Mouse (Mus musculus) cortical plate, adult 2 months (tissue): ENCODE results near the gene A630001G21Rik. TPM values are rescaled to one million over a fixed set of nuclear protein-coding genes. Genes with fewer than 3 reads are reported as not detected.

Experiments used
- H3K27ac ChIP-seq: fragments of 200-500 bp; 2 replicates; pipeline ENCODE4 v1.5.1; 2012; ENCODE audit warnings: low read length, control low read depth, inconsistent platforms; ENCODE audit not compliant: insufficient read depth
- H3K4me1 ChIP-seq: fragments of 200-500 bp; 2 replicates; pipeline ENCODE4 v1.6.1; 2011; ENCODE audit warnings: low read length; ENCODE audit not compliant: control insufficient read depth, insufficient read depth
- H3K4me3 ChIP-seq: fragments of 200-500 bp; 2 replicates; pipeline ENCODE4 v1.5.1; 2011; ENCODE audit warnings: mild to moderate bottlenecking, low read length, control low read depth; ENCODE audit not compliant: insufficient read depth
- CTCF ChIP-seq: fragments of 200-500 bp; IDR thresholded peaks from 2 replicates; pipeline ENCODE4 v1.5.1; 2011; ENCODE audit warnings: mild to moderate bottlenecking, control low read depth, low read length; ENCODE audit not compliant: insufficient read depth; ENCODE audit errors: extremely low read depth
- POLR2A ChIP-seq: fragments of 200-500 bp; IDR thresholded peaks from 2 replicates; pipeline ENCODE4 v1.6.1; 2011; ENCODE audit warnings: mild to moderate bottlenecking, low read length, control low read depth; ENCODE audit not compliant: insufficient read depth; ENCODE audit errors: extremely low read depth
- polyA plus RNA-seq: library from polyadenylated mRNA; depleted of rRNA; stranded (reverse); fragments of >200 nt; gene quantifications from 2 replicates; pipeline ENCODE4 v1.2.3, GENCODE M21; 2012

Gene A630001G21Rik
- polyA plus RNA-seq, 1 experiment = 0.94 TPM

DNA sequence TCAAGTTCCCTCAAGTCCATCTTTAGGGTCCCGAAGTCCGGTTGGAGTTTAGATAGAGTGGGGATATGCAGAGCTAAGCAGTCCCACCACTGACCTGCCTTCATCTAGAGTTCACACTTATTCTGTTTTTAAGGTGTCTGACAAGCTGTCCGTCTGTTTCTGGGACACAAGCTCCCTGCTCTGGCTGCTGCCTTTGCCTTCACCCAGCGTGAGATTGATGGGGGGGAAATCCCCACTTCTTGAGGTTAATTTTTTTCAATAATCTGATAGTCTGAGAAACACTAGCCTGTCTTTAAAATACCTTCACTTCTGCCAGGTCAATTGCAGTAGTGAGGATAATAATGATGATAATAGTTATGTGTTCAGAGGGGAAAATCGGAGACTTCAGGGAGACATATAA, 36.1 kb downstream of the A630001G21Rik start:
- Histone ChIP-seq H3K27ac (no peak overlapping the region), H3K4me3 (no peak overlapping the region), H3K4me1 (no peaks in the 10 kb centered on the region)
- TF ChIP-seq CTCF (no peak), POLR2A (no peak)

DNA sequence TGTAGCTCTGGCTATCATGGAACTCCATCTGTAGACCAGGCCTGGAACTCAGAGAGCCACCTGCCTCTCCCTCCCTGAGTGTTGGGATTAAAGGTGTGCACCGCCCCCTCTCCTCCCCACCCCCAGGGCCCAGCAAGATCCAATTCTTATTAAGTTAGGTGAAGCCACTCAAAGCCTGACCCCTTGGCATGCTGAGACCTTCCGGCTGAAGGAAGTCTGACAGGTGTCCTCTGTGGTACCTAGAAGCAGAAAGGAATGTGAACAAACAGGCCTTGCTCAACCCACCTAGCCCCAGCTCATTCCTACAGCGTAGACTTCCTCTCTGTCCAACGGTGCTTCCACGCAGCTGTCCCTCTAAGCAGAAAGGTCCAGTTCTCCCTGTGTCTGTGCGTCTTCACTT, 37.5 kb downstream of the A630001G21Rik start:
- no peak overlapping the region for H3K4me3 ChIP-seq
- TF ChIP-seq CTCF = no peak
- TF ChIP-seq POLR2A = no peak

DNA sequence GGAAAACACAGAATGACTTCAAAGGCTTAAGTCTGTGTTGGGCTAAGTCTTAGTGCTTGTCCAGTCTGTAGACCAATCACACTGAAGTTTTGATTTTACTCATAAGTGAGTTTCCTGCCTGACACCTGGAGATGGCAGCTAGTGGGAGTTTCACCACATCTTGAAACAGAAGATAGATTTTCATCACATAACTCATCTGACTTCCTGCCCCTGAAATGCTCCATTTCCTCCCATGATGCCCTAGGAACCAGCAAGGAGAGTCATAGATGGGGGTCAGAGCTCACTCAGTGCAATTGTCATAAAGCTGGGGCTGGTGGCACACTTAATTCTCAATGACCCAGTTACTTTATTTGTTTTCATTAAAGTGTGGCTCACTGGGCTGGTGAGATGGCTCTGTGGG, 38.6 kb downstream of the A630001G21Rik start:
- Histone ChIP-seq H3K27ac (no peak overlapping the region), H3K4me1 (no peaks in the 10 kb centered on the region), H3K4me3 (no peak overlapping the region)
- TF ChIP-seq CTCF (no peak), POLR2A (no peak)

More for the DNA sequence above, 37.5 kb downstream of the A630001G21Rik start:
- no peaks in the 10 kb centered on the region for H3K4me1 ChIP-seq
- H3K27ac ChIP-seq = no peak overlapping the region

DNA sequence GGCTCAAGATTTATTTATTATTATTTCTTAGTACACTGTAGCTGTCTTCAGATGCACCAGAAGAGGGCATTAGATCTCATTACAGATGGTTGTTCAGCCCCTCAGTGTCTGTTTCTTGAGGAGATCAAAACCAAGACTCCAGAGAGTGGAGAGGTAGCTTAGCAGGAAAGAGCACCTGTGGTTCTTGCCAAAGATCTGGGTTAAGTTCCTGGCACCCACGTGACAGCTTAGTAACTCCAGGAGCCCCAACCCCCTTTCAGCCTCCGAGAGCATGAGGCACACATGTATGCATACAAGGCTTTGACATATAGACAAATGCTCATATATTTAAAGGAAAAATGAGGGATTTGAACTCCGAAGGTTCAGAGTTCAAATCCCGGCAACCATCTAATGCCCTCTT, 39.4 kb downstream of the A630001G21Rik start:
- Histone ChIP-seq H3K4me1 (no peaks in the 10 kb centered on the region), H3K4me3 (no peak overlapping the region), H3K27ac (no peak overlapping the region)
- TF ChIP-seq POLR2A (no peak), CTCF (no peak)

DNA sequence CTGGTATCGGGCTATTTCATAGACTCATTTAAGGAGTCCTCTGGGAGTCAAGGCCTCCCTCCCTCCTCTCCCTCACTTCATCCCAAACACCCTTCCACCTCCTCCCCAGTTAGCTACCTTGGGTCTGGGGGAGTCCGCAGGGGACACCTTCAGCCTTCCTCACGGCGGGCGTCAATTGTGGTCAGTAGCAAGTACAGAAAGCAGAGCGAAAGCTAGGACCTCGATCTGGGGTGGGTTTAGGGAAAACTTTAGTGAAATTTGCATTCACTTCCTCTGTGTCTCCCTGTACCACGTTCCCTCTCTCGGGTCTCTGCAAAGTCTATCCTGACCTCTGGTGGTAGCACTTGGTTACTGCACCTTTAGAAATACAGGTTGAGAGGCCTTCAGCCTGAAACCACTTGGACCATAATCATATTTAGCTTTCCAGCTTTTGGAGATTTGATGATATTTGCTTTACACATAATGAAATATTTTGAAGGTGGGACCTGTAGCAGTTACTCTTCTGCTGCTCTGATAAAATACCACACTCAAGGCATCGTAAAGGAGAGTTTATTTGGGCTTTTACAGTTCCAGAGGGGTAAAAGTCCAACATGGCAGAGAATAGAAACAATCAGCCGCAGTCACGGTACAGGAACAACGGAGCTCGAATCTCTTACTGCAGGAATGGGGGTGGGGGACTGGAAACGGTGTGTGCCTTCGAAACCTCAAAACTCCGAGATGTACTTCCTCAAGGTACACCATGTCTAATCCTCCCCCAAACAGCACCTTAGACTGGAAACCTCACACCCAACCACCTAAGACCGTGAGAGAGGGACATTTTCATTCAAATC, 41.9 kb downstream of the A630001G21Rik start:
- Histone ChIP-seq H3K4me1 (no peaks in the 10 kb centered on the region), H3K27ac (no peak overlapping the region), H3K4me3 (no peak overlapping the region)
- TF ChIP-seq CTCF (peak; percentile 91), POLR2A (no peak)

DNA sequence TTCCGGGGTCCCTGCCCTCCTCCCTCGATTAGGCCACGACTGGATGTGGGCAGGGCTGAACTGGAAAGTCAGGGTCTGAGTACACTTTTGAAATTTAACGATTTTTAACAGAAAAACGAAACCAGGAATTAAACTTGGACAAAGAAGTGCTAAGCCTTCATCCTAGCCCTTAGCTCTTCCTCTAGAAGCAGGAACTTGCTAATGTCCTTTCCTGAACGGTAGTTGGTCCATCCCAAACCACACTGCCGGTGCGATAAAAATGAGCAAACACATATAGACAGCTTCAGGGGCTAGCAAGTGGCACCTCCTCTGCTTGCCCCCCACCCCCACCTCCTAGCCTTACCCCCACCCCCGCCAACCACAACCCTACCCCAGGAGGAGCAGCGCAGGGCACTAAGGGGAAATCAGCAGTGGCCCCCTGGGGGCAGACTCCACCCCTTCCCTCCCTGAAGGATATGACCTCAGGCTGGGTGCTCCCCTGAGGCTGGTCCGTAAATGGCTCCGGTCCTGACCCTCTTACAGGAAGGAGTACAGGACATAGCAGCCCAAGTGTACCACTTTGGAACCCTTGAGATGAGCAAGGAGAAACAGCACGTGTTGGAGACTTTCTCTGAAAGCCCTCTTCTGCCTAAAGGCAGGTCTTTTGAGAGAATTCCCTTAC, 42.9 kb downstream of the A630001G21Rik start:
- H3K4me3 ChIP-seq = no peak overlapping the region
- TF ChIP-seq CTCF (no peak), POLR2A (no peak)
- H3K4me1 ChIP-seq = no peaks in the 10 kb centered on the region
- peak overlapping the region; percentile 59; the same call in 1 of the 2 replicates for H3K27ac ChIP-seq

DNA sequence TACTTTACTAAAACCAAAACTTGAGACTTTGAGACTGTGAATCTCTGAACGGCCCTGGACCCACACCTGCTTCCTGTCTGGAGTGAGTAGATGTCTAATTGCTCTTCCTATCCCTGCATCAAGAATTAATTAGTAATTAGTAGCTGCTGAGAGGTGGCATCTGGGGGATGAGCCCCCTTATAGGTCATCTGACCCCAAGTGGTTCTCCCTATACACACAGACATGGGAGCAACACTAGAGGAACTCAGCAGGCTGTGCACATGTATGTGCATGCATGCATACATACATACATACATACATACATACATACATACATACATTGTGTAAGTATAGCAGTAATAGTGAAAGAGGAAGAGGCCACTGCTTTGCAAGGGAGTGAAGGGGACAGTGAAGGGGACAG, 43.9 kb downstream of the A630001G21Rik start:
- Histone ChIP-seq H3K27ac (no peak overlapping the region), H3K4me3 (no peak overlapping the region), H3K4me1 (no peaks in the 10 kb centered on the region)
- TF ChIP-seq CTCF (no peak), POLR2A (no peak)

DNA sequence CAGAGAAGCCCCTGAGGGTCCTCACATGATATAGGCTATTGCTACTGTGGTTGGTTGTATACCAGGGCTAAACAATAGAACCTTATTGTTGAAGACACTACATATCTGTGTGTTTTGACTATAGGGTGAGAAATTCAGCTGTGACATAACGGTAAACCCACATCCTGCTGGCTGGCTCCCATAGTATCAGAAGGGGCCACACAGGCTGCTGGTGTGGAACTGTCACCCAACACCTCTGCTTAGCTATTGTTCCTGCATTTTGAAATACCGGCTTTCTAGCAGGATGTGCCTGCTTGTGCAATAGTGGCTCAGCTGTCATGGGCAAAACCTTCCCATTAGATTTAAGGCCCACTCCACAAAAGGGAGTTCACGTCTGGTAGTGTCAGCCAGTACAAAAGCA, 45.9 kb downstream of the A630001G21Rik start:
- no peak overlapping the region for H3K4me3 ChIP-seq
- no peak overlapping the region for H3K27ac ChIP-seq
- H3K4me1 ChIP-seq = no peaks in the 10 kb centered on the region
- TF ChIP-seq CTCF (no peak), POLR2A (no peak)

DNA sequence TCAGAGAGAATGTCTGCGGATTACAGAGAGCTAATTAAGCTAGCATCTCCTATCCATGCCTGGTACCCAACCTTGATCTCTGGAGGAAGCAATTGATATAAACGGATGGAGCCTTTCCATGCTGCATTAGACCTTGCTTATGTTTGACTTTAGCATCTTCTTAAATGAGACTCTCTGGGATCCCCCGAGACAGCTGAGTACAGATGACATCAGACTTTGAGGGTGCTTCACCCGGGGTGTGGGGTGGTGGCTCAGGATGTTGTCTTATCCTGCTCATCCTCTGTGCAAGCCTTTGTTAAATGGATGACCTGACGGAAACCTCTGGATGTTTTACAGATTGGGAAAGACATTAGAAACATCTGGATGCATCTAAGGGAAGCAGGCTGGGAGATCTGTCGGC, 48.0 kb downstream of the A630001G21Rik start:
- Histone ChIP-seq H3K4me1 (no peaks in the 10 kb centered on the region), H3K4me3 (no peak overlapping the region), H3K27ac (no peak overlapping the region)
- TF ChIP-seq POLR2A = no peak
- TF ChIP-seq CTCF = no peak
